Mouse (Mus musculus) Patski (cell line): Measurements from ENCODE around the gene Trim71. TPM values are rescaled to one million over a fixed set of nuclear protein-coding genes. Genes with fewer than 3 reads are reported as not detected.

Experiments
- ATAC-seq: fragments of 100-300 bp; one replicate; pipeline ENCODE4 v1.8.0; 2021
- CTCF ChIA-PET: fragments of 350-600 bp; sonication (Branson Sonifier 250); formaldehyde crosslinking; loops from one replicate; lab custom pipeline; 2022; ENCODE audit warnings: inconsistent platforms; lab: Charles Lee
- POLR2A ChIA-PET: fragments of 350-600 bp; sonication (Branson Sonifier 250); formaldehyde crosslinking; loops from one replicate; lab custom pipeline; 2022; ENCODE audit warnings: antibody characterized with exemption, inconsistent platforms; lab: Charles Lee
- DNase-seq: peaks from one replicate; pipeline ENCODE4 v3.0.0-alpha.2; 2011; ENCODE audit warnings: low read depth, low spot score
- H3K27me3 ChIP-seq: fragments of 371-371 bp; one replicate; pipeline ENCODE4 v1.5.1; 2021
- CTCF ChIP-seq: fragments of 100-300 bp; IDR thresholded peaks from one replicate; pipeline ENCODE4 v1.5.1; 2021
- in situ Hi-C: fragments of 300-500 bp; cut with MboI; formaldehyde crosslinking; loops from 3 replicates; pipeline ENCODE4 v1.11.1; 2018; ENCODE audit warnings: low pct_unique_long_range_greater_than_20kb, mixed read lengths
- polyA plus RNA-seq: library from polyadenylated mRNA; unstranded; gene quantifications from one replicate; pipeline ENCODE4 v1.2.3, GENCODE M21; 2021

Trim71 gene
- polyA plus RNA-seq, 1 experiment from 2014 or later = not detected

GRCm38 (mm10) chr9:114556276-114556855 lies 7.8 kb downstream of the Trim71 start:
- in situ Hi-C loops = no loop called here
- no peaks in the 10 kb centered on the region for H3K27me3 ChIP-seq
- POLR2A ChIA-PET = no interaction called here
- ATAC-seq (no peak), DNase-seq (no peak)
- CTCF ChIA-PET = interaction anchor here (1.2 kb wide), 2 partner anchors 8 to 143 kb away, joined by 3 read pairs; no protein-coding TSS in a partner anchor
- TF ChIP-seq CTCF = no peak

GRCm38 (mm10) chr9:114554355-114554979 lies 9.7 kb downstream of the Trim71 start:
- in situ Hi-C loops = no loop called here
- peak; percentile 37 for ATAC-seq
- no peak for TF ChIP-seq CTCF
- CTCF ChIA-PET = no interaction called here
- no peaks in the 10 kb centered on the region for H3K27me3 ChIP-seq
- DNase-seq = peak; percentile 49
- POLR2A ChIA-PET = no interaction called here

GRCm38 (mm10) chr9:114553828-114554227 lies 10.3 kb downstream of the Trim71 start:
- CTCF ChIA-PET = no interaction called here
- H3K27me3 ChIP-seq = no peaks in the 10 kb centered on the region
- no peak for TF ChIP-seq CTCF
- ATAC-seq = no peak
- POLR2A ChIA-PET = no interaction called here
- in situ Hi-C loops = no loop called here
- DNase-seq = no peak

GRCm38 (mm10) chr9:114550033-114550432 lies 14.1 kb downstream of the Trim71 start:
- in situ Hi-C loops = no loop called here
- DNase-seq (no peak), ATAC-seq (no peak)
- no peaks in the 10 kb centered on the region for H3K27me3 ChIP-seq
- ChIA-PET POLR2A (no interaction called here), CTCF (interaction anchor here (0.6 kb wide), 1 partner anchor 537 kb away, joined by 3 read pairs; no protein-coding TSS in a partner anchor)
- no peak for TF ChIP-seq CTCF

- ATAC-seq (no peak), DNase-seq (no peak)
- no peak for TF ChIP-seq CTCF
- in situ Hi-C loops = no loop called here
- H3K27me3 ChIP-seq = no peaks in the 10 kb centered on the region
- ChIA-PET CTCF (no interaction called here), POLR2A (no interaction called here)
These were observed 15.1 kb downstream of the Trim71 start for GRCm38 (mm10) chr9:114549117-114549516.

- DNase-seq (no peak), ATAC-seq (no peak)
- in situ Hi-C loops = no loop called here
- H3K27me3 ChIP-seq = no peaks in the 10 kb centered on the region
- no peak for TF ChIP-seq CTCF
- CTCF ChIA-PET = no interaction called here
- POLR2A ChIA-PET = no interaction called here
These were observed 15.7 kb downstream of the Trim71 start for GRCm38 (mm10) chr9:114548496-114548895.

GRCm38 (mm10) chr9:114547643-114548077 lies 16.5 kb downstream of the Trim71 start:
- ATAC-seq (no peak), DNase-seq (no peak)
- CTCF ChIA-PET = no interaction called here
- no peaks in the 10 kb centered on the region for H3K27me3 ChIP-seq
- no peak for TF ChIP-seq CTCF
- in situ Hi-C loops = no loop called here
- POLR2A ChIA-PET = no interaction called here

- DNase-seq (no peak), ATAC-seq (no peak)
- in situ Hi-C loops = no loop called here
- ChIA-PET CTCF (interaction anchor here (0.6 kb wide), 1 partner anchor 50 kb away, joined by 3 read pairs; no protein-coding TSS in a partner anchor), POLR2A (no interaction called here)
- no peak for TF ChIP-seq CTCF
- H3K27me3 ChIP-seq = no peaks in the 10 kb centered on the region
These were observed 17.4 kb downstream of the Trim71 start for GRCm38 (mm10) chr9:114546765-114547164.

GRCm38 (mm10) chr9:114544754-114545393 lies 19.3 kb downstream of the Trim71 start:
- in situ Hi-C loops = no loop called here
- H3K27me3 ChIP-seq = no peaks in the 10 kb centered on the region
- DNase-seq (no peak), ATAC-seq (no peak)
- POLR2A ChIA-PET = no interaction called here
- TF ChIP-seq CTCF = no peak
- CTCF ChIA-PET = no interaction called here

- TF ChIP-seq CTCF = no peak
- H3K27me3 ChIP-seq = no peaks in the 10 kb centered on the region
- no peak for ATAC-seq
- POLR2A ChIA-PET = no interaction called here
- DNase-seq = no peak
- in situ Hi-C loops = no loop called here
- CTCF ChIA-PET = no interaction called here
These were observed 20.1 kb downstream of the Trim71 start for GRCm38 (mm10) chr9:114543882-114544753.
